Mouse (Mus musculus) ES-Bruce4 (cell line): ENCODE data around the gene Kcp. TPM values are rescaled to one million over a fixed set of nuclear protein-coding genes. Genes with fewer than 3 reads are reported as not detected.

Experiments used
- H3K27ac ChIP-seq: 2 replicates; pipeline ENCODE4 v1.5.1; 2012; ENCODE audit warnings: low read length, inconsistent platforms; ENCODE audit not compliant: insufficient read depth
- H3K27me3 ChIP-seq: 2 replicates; pipeline ENCODE4 v1.6.1; 2012; ENCODE audit warnings: mild to moderate bottlenecking, low read length, inconsistent platforms; ENCODE audit not compliant: control insufficient read depth, poor library complexity, insufficient read depth, severe bottlenecking
- H3K36me3 ChIP-seq: 2 replicates; pipeline ENCODE4 v1.6.1; 2012; ENCODE audit warnings: inconsistent platforms, mild to moderate bottlenecking, low read length, moderate library complexity; ENCODE audit not compliant: control insufficient read depth, poor library complexity, insufficient read depth, severe bottlenecking
- H3K4me1 ChIP-seq: one replicate; pipeline ENCODE4 v1.8.1; 2011; ENCODE audit warnings: low read length; ENCODE audit not compliant: control insufficient read depth, insufficient read depth
- H3K4me3 ChIP-seq: 2 replicates; pipeline ENCODE4 v1.5.1; 2011; ENCODE audit warnings: low read depth, mild to moderate bottlenecking, low read length
- H3K9ac ChIP-seq: 2 replicates; pipeline ENCODE4 v1.6.1; 2012; ENCODE audit warnings: low read depth, mild to moderate bottlenecking, inconsistent platforms; ENCODE audit not compliant: poor library complexity, severe bottlenecking
- H3K9me3 ChIP-seq: replicated peaks from 2 replicates; pipeline ENCODE4 v1.6.1; 2012; ENCODE audit warnings: mild to moderate bottlenecking, low read length, inconsistent platforms; ENCODE audit not compliant: control insufficient read depth, poor library complexity, insufficient read depth, severe bottlenecking
- CTCF ChIP-seq: IDR thresholded peaks from one replicate; pipeline ENCODE4 v1.8.1; 2011; ENCODE audit warnings: low read depth, low read length
- EP300 ChIP-seq: IDR thresholded peaks from 2 replicates; pipeline ENCODE4 v1.6.1; 2011; ENCODE audit warnings: low read depth, low read length; ENCODE audit not compliant: insufficient read depth
- POLR2A ChIP-seq: IDR thresholded peaks from one replicate; pipeline ENCODE4 v1.8.1; 2011; ENCODE audit warnings: low read length; ENCODE audit not compliant: insufficient read depth
- polyA plus RNA-seq: library from polyadenylated mRNA; stranded (reverse); fragments of >200 nt; gene quantifications from 2 replicates; pipeline ENCODE4 v1.2.4, GENCODE M21; 2011; ENCODE audit warnings: low read depth; ENCODE audit not compliant: missing spikeins, insufficient read depth, insufficient read length

The Kcp gene
- polyA plus RNA-seq, 1 experiment: 1.9 TPM

- Histone ChIP-seq H3K9me3 (no peaks in the 10 kb centered on the region), H3K27ac (no peak overlapping the region), H3K36me3 (no peaks in the 10 kb centered on the region), H3K9ac (no peak overlapping the region), H3K4me1 (peaks cover 2% of the 10 kb centered on the region), H3K4me3 (no peak overlapping the region), H3K27me3 (peaks cover 9% of the 10 kb centered on the region)
- TF ChIP-seq EP300: no peak
- TF ChIP-seq CTCF: no peak
- no peak for TF ChIP-seq POLR2A
Measured at GRCm38 (mm10) chr6:29530050-29530449, 22.3 kb upstream of the Kcp start.

- peaks cover 9% of the 10 kb centered on the region for H3K27me3 ChIP-seq
Measured at GRCm38 (mm10) chr6:29529444-29529820, 21.7 kb upstream of the Kcp start.

GRCm38 (mm10) chr6:29528561-29529443 lies 21.1 kb upstream of the Kcp start:
- H3K27ac ChIP-seq: no peak overlapping the region
- H3K4me3 ChIP-seq: no peak overlapping the region
- no peak overlapping the region for H3K9ac ChIP-seq
- H3K9me3 ChIP-seq: no peaks in the 10 kb centered on the region
- no peaks in the 10 kb centered on the region for H3K36me3 ChIP-seq
- TF ChIP-seq EP300: no peak
- TF ChIP-seq CTCF: no peak
- no peak for TF ChIP-seq POLR2A
- H3K27me3 ChIP-seq: peaks cover 9% of the 10 kb centered on the region
- peaks cover 2% of the 10 kb centered on the region for H3K4me1 ChIP-seq

More at GRCm38 (mm10) chr6:29529444-29529820, 21.7 kb upstream of the Kcp start:
- Histone ChIP-seq H3K27ac (no peak overlapping the region), H3K4me3 (no peak overlapping the region), H3K4me1 (peaks cover 2% of the 10 kb centered on the region), H3K9me3 (no peaks in the 10 kb centered on the region), H3K9ac (no peak overlapping the region), H3K36me3 (no peaks in the 10 kb centered on the region)
- TF ChIP-seq POLR2A: no peak
- TF ChIP-seq EP300: no peak
- TF ChIP-seq CTCF: no peak

- TF ChIP-seq POLR2A: no peak
- TF ChIP-seq CTCF: no peak
- no peak for TF ChIP-seq EP300
Measured at GRCm38 (mm10) chr6:29528165-29528505, 20.4 kb upstream of the Kcp start.

DNA sequence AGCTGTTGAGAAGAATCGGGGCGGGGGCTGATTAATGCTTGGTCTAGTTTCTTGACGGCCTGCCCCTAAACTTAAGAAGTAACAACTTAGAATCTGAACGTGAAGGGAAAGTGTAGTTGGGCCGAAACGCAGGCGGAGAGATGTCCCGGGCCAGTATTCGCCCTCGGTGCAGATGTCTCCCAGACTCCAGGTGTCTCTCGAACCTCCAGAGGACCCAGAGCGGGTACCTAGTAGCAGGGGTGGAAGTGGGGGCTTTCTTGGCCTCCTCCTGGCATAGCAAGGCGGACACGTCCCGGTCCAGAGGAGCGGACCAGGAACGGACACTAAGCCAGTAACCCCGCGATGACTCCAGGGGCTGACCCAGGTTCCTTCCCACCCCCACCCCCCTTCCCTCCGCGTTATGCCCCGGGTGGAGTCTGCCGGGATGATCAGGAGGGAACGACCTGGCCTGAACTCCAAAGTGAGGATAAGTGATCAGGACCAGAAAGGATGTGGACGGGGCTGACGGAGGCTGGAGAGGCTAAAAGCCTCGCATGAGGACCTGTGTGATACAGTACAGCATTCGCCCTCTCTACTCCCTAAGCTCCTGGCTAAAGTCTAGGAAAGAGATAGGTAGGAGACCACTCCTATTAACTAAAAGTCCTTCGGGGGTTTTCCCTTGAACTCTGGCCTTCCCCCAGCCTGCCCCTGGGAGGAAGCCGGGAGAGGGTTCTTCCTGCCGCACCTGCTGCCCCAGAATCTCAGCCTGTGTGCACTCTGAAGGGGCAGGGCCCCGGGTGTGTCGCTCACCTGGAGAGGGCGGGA lies 19.8 kb upstream of the Kcp start:
- 0 out of 2 replicates have a peak overlapping the region, but pooled peaks have one; percentile 0 for H3K4me3 ChIP-seq
- H3K9ac ChIP-seq: no peak overlapping the region
- H3K9me3 ChIP-seq: no peaks in the 10 kb centered on the region
- H3K36me3 ChIP-seq: no peaks in the 10 kb centered on the region
- H3K27me3 ChIP-seq: peaks cover 9% of the 10 kb centered on the region
- H3K27ac ChIP-seq: no peak overlapping the region
- TF ChIP-seq POLR2A: no peak
- TF ChIP-seq CTCF: no peak
- TF ChIP-seq EP300: no peak
- H3K4me1 ChIP-seq: peaks cover 2% of the 10 kb centered on the region

More at GRCm38 (mm10) chr6:29528165-29528505, 20.4 kb upstream of the Kcp start:
- H3K27me3 ChIP-seq: peaks cover 9% of the 10 kb centered on the region
- peaks cover 2% of the 10 kb centered on the region for H3K4me1 ChIP-seq
- no peak overlapping the region for H3K27ac ChIP-seq
- no peaks in the 10 kb centered on the region for H3K36me3 ChIP-seq
- H3K4me3 ChIP-seq: no peak overlapping the region
- no peaks in the 10 kb centered on the region for H3K9me3 ChIP-seq
- H3K9ac ChIP-seq: no peak overlapping the region
